Mouse (Mus musculus) hindlimb bud, embryonic 11.5 days (tissue): ENCODE results near the gene Tmbim1.
"Not testable (repeated sequence)": the region's sequence is repeated elsewhere in the genome, so short reads cannot be mapped to it uniquely, and the experiment has no call there.

ENCODE experiments used
- DNase-seq: peaks from one replicate; pipeline ENCODE4 v3.0.0-alpha.2; 2012; ENCODE audit warnings: low read depth, low spot score; ENCODE audit errors: extremely low spot score

The Tmbim1 gene

DNA sequence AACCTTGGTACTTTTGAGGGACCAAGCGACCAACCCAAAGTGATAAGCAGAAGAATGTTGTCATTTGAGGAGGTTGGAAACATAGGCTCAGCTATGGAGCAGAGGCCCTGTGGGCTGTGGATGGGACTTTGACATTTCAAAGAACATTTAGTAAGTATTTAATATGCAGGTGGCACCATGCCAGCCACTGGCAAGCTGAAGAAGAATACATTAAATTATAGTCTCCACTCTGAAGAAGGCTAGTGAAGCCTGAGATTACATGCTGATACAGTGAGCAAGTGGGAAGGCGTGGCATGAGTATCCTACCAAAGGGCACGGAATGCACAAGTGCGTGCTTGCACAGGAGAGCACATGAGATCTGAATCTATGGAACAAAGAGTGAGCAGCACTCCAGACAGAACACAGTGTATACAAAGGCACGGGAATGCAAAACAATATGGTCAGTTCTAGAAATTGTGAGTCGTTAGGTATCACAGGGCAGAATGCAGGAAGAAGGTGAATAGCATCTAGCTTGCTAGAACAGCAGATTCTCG, 24.5 kb upstream of the Tmbim1 start:
- DNase-seq = no peak

GRCm38 (mm10) chr1:74326916-74327315, 21.5 kb upstream of the Tmbim1 start:
- DNase-seq = not testable (repeated sequence)

GRCm38 (mm10) chr1:74321396-74321795, 16.0 kb upstream of the Tmbim1 start:
- DNase-seq = no peak

- no peak for DNase-seq
Measured at GRCm38 (mm10) chr1:74318711-74319110, 13.3 kb upstream of the Tmbim1 start.

- no peak for DNase-seq
Measured at GRCm38 (mm10) chr1:74316114-74316827, 10.8 kb upstream of the Tmbim1 start.

GRCm38 (mm10) chr1:74314796-74315195, 9.4 kb upstream of the Tmbim1 start:
- DNase-seq = no peak

DNA sequence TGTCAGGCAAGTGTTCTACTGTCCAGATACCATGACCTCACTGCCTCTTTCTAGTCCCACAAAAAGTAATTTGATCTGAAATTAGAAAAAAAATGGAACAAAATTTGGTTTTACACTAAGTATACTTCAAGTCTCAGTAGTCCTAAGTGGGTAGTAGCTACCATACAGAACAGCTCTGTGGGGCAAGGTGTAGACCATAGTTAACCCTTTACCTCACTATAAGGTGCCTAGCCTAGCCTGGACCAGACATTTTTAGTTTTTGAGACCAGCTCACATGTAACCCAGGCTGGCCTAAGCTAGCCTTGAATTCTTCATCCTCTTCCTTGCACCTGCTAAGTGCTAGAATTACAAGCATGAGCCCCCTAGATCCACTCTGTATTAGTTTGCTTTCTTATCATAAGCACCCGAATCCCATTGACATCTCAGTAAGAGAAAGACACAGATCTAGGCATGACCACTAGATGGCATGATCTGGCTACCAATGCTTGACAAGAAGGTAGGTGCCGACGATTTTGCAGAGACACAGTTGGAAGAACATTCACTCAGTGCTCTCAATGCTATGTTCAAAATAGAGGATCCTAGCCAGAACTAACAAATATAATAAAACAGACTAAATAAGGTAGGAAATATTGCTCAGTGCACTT, 7.7 kb upstream of the Tmbim1 start:
- DNase-seq = peak; percentile 61

DNA sequence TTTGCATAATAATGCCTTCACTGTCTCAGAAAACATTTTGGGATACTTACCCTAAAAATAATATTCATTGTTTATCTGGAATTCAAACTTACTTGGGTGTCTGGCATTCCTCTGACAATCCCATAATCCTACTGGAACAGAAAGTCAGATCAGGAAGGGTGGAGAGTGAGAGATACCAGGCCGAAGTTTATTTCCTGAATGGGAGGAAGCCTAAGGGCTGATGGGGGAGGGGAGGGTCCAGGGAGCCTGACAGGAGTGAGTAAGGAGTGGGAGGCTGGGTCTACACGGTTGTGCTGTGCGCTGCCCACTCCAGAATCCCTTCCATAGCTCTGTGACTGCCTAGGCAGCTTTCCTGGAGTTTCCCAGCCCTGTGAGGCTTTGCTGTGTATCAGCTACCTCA, 4.3 kb upstream of the Tmbim1 start:
- no peak for DNase-seq

- DNase-seq = no peak
Measured at GRCm38 (mm10) chr1:74308001-74308964, 2.9 kb upstream of the Tmbim1 start.

GRCm38 (mm10) chr1:74307146-74307545, 1.7 kb upstream of the Tmbim1 start:
- no peak for DNase-seq

DNA sequence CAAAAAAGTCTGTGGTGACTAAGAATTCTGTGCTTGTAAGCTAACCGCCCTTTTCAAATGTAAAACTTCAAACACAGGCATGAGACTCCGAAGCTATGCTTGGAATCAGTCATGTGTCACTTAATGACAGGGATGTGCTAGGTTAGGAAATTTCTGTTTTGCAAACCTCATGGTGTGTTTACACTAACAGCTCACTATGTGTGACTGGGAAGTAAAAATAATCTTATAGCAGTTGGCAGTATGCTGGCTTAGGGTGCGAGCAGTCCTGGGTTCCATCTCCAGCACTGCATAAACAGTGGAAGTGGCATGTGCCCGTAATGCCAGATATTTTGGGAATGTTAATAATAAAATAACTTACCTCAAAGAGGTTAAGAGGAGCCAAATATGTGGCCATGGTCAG, 476 bp downstream of the Tmbim1 start:
- DNase-seq = no peak

DNA sequence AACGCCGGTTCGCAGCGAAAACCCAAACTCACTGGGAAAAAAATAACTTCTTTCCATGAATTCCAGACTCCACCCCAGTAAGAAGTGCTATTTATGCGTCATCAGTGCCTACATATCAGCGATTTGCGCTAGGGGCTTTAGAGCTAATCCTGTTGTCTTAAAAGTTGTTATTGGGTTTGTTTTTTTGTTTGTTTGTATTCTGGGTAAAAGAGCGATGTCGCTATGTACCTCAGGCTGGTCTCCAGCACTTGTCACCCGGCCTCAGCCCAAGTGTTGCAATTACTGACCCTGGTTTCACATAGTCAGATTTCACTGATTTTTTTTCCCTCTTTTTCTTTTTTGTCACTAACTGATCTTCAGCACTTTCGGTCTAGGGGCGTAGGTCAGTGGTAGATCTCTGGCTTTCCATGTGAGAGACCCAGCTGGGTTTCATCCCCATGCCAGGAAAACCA, 1.1 kb downstream of the Tmbim1 start:
- no peak for DNase-seq

GRCm38 (mm10) chr1:74303509-74304338, 1.7 kb downstream of the Tmbim1 start:
- no peak for DNase-seq

DNA sequence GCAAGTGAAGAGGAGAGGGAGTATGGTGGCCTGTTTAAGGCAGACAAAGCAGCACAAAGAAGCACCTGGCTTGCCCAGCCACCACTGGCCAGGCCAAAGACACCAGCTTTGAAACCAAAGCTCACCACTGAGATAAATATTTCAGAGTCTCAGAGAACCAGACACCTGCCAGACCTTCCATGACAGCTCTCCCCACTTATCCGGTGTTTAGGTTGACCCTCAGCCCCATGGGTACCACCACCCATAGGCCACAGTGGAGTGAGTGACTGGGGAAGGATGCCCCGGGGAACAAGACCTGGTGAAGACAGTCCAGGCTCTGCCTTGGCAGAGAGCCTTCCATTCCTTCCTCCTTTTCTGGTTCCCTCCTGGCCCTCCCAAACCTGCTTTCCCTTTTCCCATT, 2.6 kb downstream of the Tmbim1 start:
- DNase-seq = no peak

GRCm38 (mm10) chr1:74302229-74302628, 3.2 kb downstream of the Tmbim1 start:
- DNase-seq = no peak

- DNase-seq = no peak
Measured at GRCm38 (mm10) chr1:74300347-74301110, 4.9 kb downstream of the Tmbim1 start.

DNA sequence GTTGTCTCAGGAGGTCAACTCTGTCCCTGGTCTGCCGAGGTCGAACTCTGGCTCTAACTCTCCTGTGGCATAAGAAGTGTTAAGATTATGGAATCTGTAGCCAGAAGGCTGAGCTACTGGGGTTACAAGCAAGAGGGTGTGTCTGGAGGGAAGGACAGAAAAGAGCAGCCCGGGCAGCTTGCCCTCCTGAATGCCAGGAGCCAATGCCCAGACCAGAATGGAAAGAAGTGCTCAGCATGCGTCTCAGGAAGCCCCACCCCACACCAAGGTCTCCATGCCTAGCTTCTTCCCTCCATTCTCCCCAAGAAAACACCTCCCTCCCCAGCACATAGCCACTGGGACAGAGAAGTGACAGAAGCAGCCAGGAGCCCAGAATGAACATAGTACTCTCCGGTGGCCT, 6.4 kb downstream of the Tmbim1 start:
- no peak for DNase-seq

GRCm38 (mm10) chr1:74298157-74298750, 7.2 kb downstream of the Tmbim1 start:
- no peak for DNase-seq

DNA sequence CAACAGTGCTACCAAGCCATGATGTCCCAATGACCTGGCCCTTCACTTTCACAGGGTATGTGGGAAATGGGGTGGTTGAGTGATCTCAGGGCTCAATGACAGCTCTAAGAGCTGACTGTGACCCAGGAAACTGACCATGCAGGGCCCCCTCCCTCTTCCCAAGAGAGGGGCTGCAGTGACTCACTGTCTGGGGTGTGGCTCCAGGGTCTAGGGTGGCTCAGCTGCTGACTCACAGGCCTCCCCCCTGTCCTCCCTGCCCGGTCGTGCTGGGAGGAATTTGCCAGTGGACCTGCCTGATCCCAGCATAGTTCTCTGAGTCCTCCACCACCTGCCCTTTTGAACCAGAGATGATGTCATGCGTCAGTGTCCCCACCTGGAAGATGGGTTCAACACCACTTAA, 8.2 kb downstream of the Tmbim1 start:
- no peak for DNase-seq
